Mouse (Mus musculus) embryo, embryonic 10.5 days (tissue): ENCODE results near the gene Acot8.

Experiments
- DNase-seq: peaks from one replicate; pipeline ENCODE4 v3.0.0-alpha.2; 2015; ENCODE audit warnings: low spot score

Acot8 gene

GRCm38 (mm10) chr2:164757841-164758240 is 46.8 kb downstream of the Acot8 start:
- no peak for DNase-seq

GRCm38 (mm10) chr2:164754800-164755199 is 49.9 kb downstream of the Acot8 start:
- no peak for DNase-seq

GRCm38 (mm10) chr2:164754105-164754504 is 50.6 kb downstream of the Acot8 start:
- DNase-seq, result no peak

- DNase-seq, result no peak
Measured at GRCm38 (mm10) chr2:164752454-164752853, 52.2 kb downstream of the Acot8 start.

- DNase-seq, result no peak
Measured at GRCm38 (mm10) chr2:164748991-164749390, 55.7 kb downstream of the Acot8 start.

- DNase-seq, result no peak
Measured at GRCm38 (mm10) chr2:164748191-164748590, 56.5 kb downstream of the Acot8 start.

GRCm38 (mm10) chr2:164746693-164747092 is 58.0 kb downstream of the Acot8 start:
- DNase-seq, result no peak

GRCm38 (mm10) chr2:164745843-164746479 is 58.7 kb downstream of the Acot8 start, which contains the start of the genes Wfdc3 and Dnttip1:
Gene Wfdc3 (minus strand): TSS chr2:164745931.
Gene Dnttip1 (plus strand): TSS chr2:164745983.
- DNase-seq, result peak; percentile 94

- DNase-seq, result no peak
Measured at GRCm38 (mm10) chr2:164744987-164745386, 59.7 kb downstream of the Acot8 start.
